In genomic region chr3:27694111-27694510, GRCm38 (mm10) we compare ENCODE assay signal across 19 mouse cellular contexts.
"Had no signal": no experiment of that assay in that cellular context is flagged by ENCODE, and none has a peak within 500 bp of the region (broad histone marks: within the 10 kb centered on the region; RNA-seq: fewer than 3 reads in every experiment).

No protein-coding gene starts in this region.

- H3K4me1 ChIP-seq: midbrain, embryonic 13.5 days had no signal

- H3K36me3 ChIP-seq: kidney, embryonic 15.5 days; midbrain, embryonic 13.5 days; neural tube, embryonic 13.5 days; stomach, embryonic 15.5 days had no signal

- H3K9ac ChIP-seq: kidney, embryonic 15.5 days; liver, embryonic 14.5 days; midbrain, embryonic 13.5 days; neural tube, embryonic 13.5 days; stomach, embryonic 15.5 days had no signal

- H3K27me3 ChIP-seq: kidney, embryonic 15.5 days; midbrain, embryonic 13.5 days; neural tube, embryonic 13.5 days; stomach, embryonic 15.5 days had no signal

- H3K4me2 ChIP-seq: kidney, embryonic 15.5 days; midbrain, embryonic 13.5 days; neural tube, embryonic 13.5 days; stomach, embryonic 15.5 days had no signal

- DNase-seq: kidney, adult 11 months; kidney, adult 8-10 months; kidney, postnatal 10 days; kidney, postnatal 36 days; layer of hippocampus, postnatal 36 days; lung, adult 2 months; lung, postnatal 4 days; right cerebral cortex, postnatal 25 days; spleen, adult 18-20 months; thymus, postnatal 14 days; thymus, postnatal 4 days had no signal

- H3K27ac ChIP-seq: left cerebral cortex, adult 2 months; liver, embryonic 14.5 days; midbrain, embryonic 13.5 days; neural tube, embryonic 13.5 days; stomach, embryonic 15.5 days had no signal

- H3K9me3 ChIP-seq: kidney, embryonic 15.5 days; midbrain, embryonic 13.5 days; neural tube, embryonic 13.5 days; stomach, embryonic 15.5 days had no signal

- ATAC-seq: midbrain, embryonic 13.5 days; midbrain, embryonic 16.5 days had no signal

- H3K4me3 ChIP-seq: kidney, embryonic 15.5 days; left cerebral cortex, adult 2 months; midbrain, embryonic 13.5 days; myocyte; neural tube, embryonic 13.5 days; stomach, embryonic 15.5 days had no signal
